Mouse (Mus musculus): ENCODE results near the gene Tifab.

DNA sequence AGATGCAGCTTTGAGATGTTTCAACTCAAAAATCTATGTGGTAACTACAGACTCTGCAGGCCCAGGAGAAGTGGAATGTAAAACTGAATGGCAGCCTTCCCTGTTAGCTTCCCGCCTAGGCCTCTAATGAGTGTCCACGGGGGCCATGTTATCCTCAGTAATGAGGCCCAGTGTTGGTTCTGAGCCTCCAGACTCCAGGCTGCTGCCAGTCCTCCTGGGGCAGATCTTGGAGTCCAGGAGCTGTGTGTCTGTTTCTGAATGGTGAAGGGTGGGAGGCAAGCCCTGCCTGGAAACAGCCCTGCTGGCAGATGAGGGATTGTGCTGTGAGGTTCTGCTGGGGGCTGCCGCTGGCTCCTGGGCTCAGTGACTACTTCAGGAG, 10.3 kb downstream of the Tifab start:
- TF ChIP-seq POLR2A (IDR thresholded peaks at IDR 0.05; ENCODE audit: low read depth, low read length): no peak
- TF ChIP-seq CTCF (conservative IDR thresholded peaks at IDR 0.05; ENCODE audit: insufficient read depth, insufficient read length, low read depth, low read length): no peak

Data from kidney, adult 2 months (tissue).